Mouse (Mus musculus): ENCODE results near the gene Sec24b. TPM values are rescaled to one million over a fixed set of nuclear protein-coding genes. Genes with fewer than 3 reads are reported as not detected.
A peak's percentile ranks its signal among the peaks of the same experiment; 100 is the strongest.

Sec24b gene
- polyA plus RNA-seq (2017; shearing (Covaris generic)), result 10 to 100 TPM; 25.2 to 26.6 TPM

DNA sequence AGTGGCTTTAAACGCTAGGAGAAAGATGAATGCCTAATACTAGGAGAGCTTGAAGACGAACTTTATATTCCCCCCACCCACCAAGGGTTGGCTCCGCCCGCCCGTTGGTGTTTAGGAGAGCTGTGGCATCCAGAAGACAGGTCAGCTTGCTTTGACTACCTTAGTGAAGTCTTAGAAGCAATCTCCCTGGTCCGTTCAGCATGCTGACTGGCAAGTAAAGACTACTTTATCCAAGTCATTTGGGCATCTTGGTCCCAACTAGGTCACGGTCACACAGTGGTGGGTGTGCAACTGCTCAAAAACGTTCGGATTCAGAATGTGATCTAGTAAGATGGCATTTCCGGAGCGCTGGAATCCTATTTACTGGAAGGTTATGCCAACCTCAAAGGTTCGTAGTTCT is at the start of gene Sec24b:
Gene Sec24b, minus strand, starts transcription at position 273 of the 400 bp plus-strand sequence.
- ATAC-seq, result peak; percentile 12

DNA sequence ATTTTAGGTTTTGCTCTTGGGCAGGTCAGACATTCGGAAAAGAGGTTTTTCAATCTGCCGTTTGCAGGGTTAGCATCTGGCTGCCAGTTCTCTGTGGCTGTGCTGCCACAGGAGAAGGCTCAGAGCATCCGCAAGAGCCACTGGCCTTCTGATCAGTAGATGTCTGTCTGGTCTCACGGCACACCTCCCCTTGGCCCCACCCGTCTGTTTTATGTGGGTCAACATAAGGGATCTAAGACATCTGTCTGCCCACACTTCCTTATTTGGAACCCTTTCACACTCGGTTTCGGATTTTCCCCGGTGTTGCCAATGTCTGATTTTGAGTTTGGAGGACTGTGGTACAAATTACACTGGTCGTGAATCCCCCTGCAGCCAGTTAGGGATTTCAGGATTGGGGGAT is 43.1 kb upstream of the Sec24b start:
- ATAC-seq, result no peak

DNA sequence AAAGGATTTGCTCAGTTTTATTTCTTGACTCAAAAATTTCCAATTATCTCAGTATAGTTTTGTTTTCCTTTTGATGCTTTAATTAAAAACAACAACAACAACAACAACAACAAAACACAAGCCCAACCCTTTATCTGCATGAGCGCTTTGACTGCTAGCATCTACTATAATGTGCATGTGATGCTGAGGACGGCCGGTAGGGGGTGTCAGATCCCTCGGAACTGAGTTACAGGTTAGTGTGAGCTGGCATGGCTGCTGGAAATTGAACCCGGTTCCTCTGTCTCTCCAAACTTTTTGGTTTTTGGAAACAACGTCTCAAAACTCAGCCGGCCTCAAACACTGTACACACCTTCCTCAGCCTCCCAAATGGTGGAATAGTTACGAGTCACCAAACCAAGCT is 42.1 kb upstream of the Sec24b start:
- no peak for ATAC-seq

- no peak for ATAC-seq
These were observed 33.9 kb upstream of the Sec24b start for GRCm38 (mm10) chr3:130095160-130095781.

DNA sequence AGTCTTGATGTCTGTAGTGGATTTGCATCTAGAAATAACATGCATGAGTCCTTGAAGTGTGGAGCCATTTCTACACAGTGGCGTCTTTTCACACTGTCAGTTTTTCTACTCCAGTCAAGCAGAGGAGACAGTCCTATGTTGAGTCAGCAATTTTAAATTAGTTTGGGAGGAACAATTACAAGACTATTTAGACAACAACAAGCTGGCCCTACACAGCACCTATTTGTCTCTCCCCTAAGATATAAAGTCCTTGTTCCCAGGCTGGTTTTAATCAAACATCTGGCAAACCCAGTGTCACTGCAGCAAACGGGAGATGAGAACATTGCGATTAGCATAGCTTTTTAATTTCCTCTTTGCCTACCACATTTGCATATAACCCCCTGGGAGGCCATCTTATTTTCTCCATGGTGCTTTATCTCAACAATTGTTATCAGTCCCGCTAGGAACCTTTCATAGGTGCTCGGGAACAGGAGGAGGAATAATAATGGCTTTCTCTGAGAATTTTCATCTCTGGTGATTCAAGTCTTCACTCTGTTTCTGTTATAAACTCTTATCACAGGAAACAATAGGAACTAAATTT is 32.9 kb upstream of the Sec24b start:
- ATAC-seq, result no peak

- ATAC-seq, result no peak
These were observed 29.1 kb upstream of the Sec24b start for GRCm38 (mm10) chr3:130090460-130090859.

DNA sequence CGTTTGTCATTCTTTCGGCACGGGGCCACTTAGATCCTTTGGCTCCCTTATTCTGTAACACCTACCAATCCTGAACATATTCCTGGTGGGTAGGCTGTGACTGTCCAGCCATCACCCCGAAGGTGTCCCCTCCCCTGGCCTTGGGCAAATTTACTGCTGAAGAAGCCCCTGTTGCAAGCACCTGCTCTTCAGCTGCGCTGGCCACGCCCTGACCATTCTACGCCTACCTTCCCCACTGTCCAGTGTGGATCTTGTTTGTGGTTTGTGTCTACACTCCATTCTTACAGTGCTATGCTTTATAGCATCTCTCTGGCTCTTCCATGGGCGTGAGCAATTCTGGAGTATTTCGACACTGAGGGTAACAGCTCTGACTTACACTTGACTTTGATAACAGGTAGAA is 27.3 kb upstream of the Sec24b start:
- no peak for ATAC-seq

- ATAC-seq, result no peak
These were observed 26.1 kb upstream of the Sec24b start for GRCm38 (mm10) chr3:130087466-130087865.

GRCm38 (mm10) chr3:130086372-130087080 is 25.2 kb upstream of the Sec24b start:
- no peak for ATAC-seq

- ATAC-seq, result no peak
These were observed 22.0 kb upstream of the Sec24b start for GRCm38 (mm10) chr3:130083312-130083711.

DNA sequence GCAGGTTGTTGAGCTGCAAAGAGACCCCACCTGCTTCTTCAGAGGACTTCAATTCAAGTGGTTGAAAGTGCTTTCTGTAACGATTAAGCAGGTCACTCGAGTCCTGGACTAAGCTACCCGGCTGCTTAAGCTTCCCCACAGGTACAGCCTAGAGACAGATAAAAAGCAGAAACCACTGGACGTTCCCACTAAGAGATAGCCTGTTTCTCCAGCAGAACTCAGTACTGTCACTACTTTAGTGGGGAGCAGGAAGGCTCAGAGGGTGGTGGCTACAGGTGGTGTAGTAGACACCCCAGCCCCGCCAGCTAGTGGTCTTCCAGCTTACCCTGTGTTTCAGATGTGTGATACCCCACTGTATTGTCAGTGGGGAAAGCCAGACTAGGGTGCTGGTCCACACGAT is 19.3 kb upstream of the Sec24b start:
- ATAC-seq, result no peak

- peak; percentile 87 for ATAC-seq
These were observed 18.4 kb upstream of the Sec24b start for GRCm38 (mm10) chr3:130079794-130080193.

DNA sequence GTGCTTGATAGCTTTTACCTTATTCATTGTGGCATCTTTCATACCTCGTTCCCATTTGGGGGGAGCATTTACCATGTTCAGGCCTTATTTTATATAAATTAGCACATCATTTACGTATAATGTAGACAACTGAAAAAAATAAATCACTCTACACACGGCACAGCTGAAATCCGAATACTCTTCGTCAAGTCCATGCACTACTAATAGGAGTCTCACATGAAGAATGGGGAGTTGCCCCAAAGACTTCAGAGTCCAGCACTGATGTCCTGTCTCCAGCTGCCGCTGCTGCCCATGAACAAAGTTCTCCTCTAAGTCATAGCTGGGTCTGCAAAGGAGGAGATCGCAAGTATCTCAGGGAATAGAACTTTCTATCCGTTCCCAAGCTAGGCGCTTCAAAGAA is 15.9 kb upstream of the Sec24b start:
- no peak for ATAC-seq

- peak; percentile 71 for ATAC-seq
These were observed 14.4 kb upstream of the Sec24b start for GRCm38 (mm10) chr3:130075746-130076145.

- no peak for ATAC-seq
These were observed 11.7 kb upstream of the Sec24b start for GRCm38 (mm10) chr3:130073085-130073484.

GRCm38 (mm10) chr3:130071918-130072317 is 10.6 kb upstream of the Sec24b start:
- no peak for ATAC-seq

DNA sequence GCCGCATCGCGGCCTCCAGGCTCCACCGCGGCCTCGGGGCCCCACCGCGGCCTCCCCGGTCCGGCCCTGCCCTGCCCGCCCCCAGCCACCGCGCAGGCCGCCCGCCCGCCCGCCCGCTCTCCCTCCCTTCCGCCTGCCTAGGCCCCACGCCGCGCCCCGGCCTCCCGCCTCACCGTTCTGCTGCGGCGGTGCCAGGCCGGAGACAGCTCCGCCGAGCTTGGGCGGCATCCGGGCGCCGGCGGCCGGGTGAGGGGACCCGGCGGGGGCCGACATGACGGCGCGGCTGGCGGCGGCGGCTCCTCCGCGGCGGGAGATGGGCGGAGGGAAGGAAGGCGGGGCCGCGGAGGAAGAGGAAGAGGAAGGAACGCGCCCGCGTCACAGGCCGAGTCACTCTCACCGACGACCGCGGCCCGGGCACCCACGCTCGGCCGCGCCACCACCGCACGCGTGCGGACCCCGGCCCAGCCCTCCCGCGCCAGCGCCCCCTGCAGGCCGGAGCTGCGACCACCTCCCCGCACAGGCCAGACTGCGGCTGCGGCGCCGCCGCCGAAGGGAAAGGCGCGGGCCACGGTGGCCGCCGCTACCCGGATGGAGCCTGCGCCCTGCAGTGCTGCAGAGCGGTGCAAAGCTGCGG is 840 bp downstream of the Sec24b start:
- peak; percentile 80 for ATAC-seq

GRCm38 (mm10) chr3:130059805-130060395 is 1.5 kb downstream of the Sec24b start:
- ATAC-seq, result peak; percentile 40

- no peak for ATAC-seq
These were observed 2.9 kb downstream of the Sec24b start for GRCm38 (mm10) chr3:130058488-130058887.

DNA sequence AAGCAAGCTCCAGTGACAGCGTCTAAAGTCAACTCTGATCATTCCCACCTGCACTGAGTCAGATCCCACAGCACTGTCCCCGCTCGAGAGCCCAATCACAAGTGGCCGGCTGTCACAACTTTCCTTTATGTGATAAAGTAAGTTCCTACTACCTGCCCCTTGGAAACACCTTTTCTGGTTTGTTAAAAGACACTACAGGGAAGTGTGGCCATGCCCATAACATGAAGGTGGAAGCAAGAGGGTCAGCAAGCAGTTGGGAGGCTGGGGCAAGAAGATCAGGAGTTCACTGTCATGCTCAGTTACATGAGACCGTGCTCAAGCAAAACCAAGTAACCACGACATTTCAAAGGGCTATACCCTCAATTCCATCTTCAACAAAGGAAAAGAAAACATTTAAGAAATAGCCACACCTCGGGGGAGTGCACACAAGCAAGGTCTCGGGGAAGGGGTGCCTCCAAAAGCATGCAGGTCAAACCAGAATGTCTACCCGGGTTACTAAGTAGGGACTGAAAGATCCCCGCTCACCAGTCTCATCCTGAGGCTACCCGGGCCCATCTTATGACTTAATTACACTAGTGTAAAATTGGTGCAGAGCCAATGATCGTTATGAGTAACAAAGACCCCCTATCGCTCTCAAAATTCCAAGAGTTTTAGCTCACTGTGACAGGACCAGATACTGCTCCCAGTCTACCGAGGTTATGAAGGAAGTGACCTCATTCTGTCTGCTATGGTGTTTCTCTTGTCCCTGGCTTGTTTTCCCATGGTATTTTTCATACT is 3.6 kb downstream of the Sec24b start:
- no peak for ATAC-seq

- no peak for ATAC-seq
These were observed 5.7 kb downstream of the Sec24b start for GRCm38 (mm10) chr3:130055416-130056385.
